Mouse (Mus musculus) mature B cell (primary cell): ENCODE results near the gene Gm42878.
"Not testable (repeated sequence)": the region's sequence is repeated elsewhere in the genome, so short reads cannot be mapped to it uniquely, and the experiment has no call there.

Experiments
- in situ Hi-C: fragments of 300-500 bp; cut with MboI; formaldehyde crosslinking; loops from 2 replicates; pipeline ENCODE4 v1.14.3; 2019

The Gm42878 gene

DNA sequence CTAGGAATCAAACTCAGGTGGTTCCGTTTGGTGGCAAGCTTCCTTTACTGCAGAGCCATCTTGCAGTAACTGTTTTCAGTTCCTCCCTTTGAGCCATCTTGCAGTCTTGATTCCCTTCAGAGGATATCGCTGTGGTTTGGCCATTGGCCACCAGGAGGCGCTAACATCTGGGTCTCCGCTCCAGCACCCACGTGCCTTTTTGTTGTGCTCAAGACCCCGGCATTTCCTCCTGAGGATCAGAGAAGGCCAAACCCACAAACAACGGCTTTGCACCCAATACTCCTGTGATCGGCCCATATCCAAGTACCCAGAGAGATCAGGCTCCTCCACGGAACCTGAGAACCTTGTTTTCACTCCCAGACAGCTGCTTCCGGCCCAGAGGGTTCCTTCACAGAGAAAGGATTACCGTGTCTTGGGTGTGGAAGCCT lies 19.2 kb upstream of the Gm42878 start:
- in situ Hi-C loops = loop anchor here (5.0 kb wide), 1 partner anchor 33 kb away; no protein-coding TSS in a partner anchor

DNA sequence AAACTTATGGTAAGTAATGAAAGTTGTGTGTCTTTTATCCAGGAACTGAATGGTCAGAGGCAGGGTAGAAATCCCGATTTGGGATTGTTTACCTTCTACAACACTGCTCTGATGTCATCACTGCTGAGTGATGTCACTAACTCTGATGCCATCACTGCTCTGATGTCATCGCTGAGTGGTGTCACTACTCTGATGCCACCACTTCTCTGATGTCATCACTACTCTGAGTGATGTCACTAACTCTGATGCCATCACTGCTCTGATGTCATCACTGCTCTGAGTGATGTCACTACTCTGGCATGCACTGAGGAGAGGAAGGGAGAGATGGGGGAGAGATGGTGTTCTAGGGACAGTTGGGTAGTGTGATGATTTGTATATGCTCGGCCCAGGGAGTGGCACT lies 17.2 kb upstream of the Gm42878 start:
- in situ Hi-C loops = loop anchor here (5.0 kb wide), 1 partner anchor 35 kb away; no protein-coding TSS in a partner anchor

- in situ Hi-C loops = no loop called here
Measured at GRCm38 (mm10) chr5:121549196-121549595, 3.9 kb upstream of the Gm42878 start.

DNA sequence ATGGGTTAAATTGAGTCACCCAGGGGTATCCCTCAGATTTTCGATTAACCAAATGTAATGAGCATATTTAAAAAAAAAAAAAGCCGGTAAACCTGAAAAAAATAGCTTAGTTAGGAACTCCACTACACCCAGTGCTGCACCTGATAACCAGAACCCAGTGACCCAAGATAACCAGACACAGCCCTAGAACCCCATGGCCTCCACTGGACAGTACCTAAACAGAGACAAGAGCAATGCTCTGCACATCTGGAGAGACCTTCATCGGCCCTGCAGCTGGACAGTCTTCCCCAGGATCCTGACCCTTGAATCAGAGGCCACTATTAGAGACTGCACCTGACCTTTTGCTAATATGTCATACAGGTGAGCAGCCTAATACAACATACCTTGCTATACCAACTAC lies 1.8 kb upstream of the Gm42878 start:
- in situ Hi-C loops = no loop called here

GRCm38 (mm10) chr5:121546530-121546895 lies 1.2 kb upstream of the Gm42878 start:
- in situ Hi-C loops = no loop called here

DNA sequence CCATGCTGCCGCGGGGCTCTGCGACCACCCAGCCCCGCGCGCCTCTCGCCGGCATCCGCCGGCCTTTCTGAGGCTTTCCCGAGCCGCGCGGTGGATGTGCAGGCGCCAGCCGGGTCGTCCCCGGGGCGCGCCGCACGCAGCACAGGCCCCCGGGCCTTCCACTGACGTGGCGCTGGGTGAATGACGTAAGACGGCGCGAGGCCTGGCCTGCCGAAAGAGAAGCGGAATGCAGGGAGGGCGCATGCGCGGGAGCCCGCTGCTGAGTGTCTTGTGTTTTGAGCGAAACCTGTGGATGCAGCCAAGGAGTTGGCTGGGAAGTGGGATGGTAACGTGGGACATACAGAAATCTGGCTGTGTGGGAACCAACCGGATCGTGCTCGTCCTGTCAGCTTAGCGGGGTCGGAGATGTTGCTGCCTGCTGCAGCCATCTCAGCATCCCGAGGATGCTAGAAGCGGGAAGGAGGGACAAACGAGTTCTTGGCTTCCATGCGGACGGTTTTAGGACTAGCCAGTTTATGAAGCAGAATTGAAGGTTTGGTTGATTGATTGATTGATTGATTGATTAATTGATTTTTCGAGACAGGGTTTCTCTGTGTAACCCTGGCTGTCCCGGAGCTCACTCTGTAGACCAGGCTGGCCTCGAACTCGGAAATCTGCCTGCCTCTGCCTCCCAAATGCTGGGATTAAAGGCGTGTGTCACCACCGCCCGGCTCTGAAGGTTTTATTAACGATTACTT lies 679 bp upstream of the Gm42878 start, which contains the start of gene Mapkapk5:
TSS of gene Mapkapk5 (minus strand) at position 113 of the 737 bp plus-strand sequence.
- in situ Hi-C loops = no loop called here

DNA sequence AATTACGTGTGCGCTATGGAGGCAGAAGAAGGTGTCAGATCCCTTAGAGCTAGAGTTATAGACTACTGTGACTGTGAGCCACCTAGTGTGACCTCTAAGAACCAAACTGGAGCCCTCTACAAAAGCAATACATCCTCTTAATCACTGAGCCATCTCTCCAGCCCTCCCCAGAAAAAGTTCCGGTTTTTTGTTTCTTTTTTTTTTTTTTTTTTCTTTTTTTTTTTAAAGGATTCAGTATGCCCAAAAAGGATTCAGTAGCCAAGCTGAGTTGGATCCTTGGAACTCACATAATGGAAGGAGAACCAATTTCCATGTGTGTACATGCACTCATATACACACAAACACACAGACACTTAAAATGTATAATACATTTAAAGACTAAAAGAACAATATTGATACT lies 1.9 kb downstream of the Gm42878 start:
- in situ Hi-C loops = no loop called here

DNA sequence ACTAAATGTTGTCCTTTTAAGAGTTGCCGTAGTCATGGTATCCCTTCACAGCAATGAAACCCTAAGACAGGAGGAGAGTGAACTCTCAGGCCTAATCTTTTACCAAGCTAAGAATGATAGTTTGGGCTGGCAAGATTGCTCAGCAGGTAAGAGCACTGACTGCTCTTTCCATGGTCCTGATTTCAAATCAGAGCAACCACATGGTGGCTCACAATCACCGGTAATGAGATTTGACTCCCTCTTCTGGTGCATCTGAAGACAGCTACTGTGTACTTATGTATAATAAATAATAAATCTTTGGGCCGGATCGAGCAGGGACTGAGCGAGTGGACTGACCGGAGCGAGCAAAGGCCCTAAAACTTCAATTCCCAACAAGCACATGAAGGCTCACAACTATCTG lies 4.0 kb downstream of the Gm42878 start:
- in situ Hi-C loops = no loop called here

DNA sequence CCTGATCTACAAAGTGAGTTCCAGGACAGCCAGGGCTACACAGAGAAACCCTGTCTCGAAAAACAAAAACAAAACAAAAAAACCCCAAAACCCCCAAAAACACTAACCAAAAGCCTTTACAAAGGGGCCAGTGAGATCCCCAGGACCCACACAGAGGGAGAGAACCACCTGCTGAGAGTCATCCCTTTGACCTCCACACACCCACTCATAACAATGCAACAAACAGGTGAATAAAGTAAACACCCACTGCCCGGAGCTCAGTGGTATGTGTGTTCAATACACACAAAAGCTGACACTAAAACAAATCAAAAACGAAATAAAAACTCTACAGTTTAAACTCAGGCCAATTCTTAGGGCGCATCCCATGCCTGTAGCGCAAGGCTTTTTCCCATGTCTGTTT lies 5.2 kb downstream of the Gm42878 start:
- in situ Hi-C loops = no loop called here

DNA sequence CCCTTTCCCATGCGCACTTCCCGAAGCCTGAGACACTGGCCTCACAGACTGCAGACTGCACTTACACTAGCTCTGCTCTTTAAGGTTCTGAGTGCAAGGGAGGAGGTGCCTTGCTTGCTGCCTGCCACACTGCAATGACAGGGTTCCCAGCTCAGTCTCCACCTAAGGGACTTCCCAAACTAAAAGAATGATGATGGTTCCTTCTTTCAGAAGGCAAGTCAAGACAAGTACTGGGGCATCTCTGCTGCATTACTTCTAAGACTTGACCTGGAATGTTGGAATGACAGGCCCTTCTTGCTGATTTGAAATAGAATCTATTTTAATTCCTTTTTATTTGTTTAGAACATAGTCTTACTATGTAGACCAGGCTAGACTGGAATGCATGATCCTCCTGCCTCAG lies 7.7 kb downstream of the Gm42878 start:
- in situ Hi-C loops = no loop called here

GRCm38 (mm10) chr5:121536921-121537555 lies 8.2 kb downstream of the Gm42878 start:
- in situ Hi-C loops = no loop called here

- in situ Hi-C loops = no loop called here
Measured at GRCm38 (mm10) chr5:121535116-121535515, 10.2 kb downstream of the Gm42878 start.

- in situ Hi-C loops = no loop called here
Measured at GRCm38 (mm10) chr5:121534521-121534920, 10.8 kb downstream of the Gm42878 start.

DNA sequence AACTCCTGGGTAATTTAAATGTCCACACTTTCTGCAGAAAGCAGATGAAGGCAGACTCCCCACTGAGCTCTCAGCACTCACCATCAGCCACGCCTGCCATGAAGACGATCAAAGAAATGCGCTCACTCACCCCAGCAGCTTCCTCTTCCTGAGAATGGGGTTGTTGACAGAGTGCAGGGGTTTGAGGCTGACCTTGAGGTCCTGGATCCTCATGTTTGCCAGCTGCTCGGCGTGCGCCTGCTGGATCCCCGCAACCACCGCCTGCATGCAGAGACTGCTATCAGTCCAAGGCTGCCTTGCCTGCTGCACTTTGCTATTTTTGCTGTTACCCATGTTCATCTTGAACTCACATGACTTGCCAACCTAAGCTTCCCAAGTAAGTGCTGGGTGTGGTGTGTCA lies 18.3 kb downstream of the Gm42878 start:
- in situ Hi-C loops = no loop called here

DNA sequence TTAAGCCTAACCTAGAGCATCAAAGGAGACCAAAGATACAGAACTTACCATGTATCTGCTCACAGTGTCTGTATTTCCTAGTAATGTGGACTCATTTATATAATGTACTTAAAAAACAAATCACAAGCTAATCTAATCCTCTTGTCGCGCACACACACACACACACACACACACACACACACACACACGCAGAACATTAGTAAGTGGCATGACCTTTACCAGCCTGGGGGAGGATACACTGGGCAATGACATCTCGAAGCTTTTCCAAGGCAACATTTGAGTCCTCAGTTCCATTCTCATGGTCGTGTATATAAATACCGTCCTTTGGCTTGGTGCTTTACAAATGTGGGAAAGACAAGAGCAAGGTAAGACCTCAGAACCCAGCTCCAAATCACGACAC lies 18.8 kb downstream of the Gm42878 start:
- in situ Hi-C loops = no loop called here

DNA sequence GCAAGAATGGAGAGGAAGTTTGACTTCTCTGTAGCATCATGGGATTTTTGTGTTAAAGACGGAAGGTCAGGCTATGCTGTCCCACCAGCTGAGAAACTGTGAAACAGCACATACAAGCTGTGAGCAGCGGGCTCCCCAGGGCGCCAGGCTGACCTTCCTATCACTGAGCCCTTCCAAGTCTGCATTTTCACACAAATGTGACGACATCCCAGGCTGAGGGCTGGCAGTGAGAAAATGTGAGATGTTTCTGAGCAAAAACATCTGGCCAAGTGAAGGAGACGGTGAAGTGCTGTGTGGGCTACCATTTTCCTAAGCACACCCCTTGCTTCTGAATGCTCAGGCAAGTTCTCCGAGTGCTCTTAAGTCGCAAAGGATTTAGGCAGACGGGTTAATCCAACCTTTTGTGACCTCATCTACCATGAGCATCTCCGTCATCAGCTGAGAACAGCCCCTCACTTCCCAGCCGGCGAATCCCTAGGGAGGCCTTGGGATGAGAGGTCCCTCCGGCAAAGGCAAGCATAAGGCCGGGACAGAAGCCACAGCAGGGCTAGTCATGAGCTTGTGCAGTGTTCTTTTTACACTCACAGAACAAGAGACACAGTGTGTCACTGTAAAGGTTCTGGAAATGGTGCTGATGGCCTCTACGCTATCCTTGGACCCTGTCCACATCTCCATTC lies 19.4 kb downstream of the Gm42878 start:
- in situ Hi-C loops = no loop called here

DNA sequence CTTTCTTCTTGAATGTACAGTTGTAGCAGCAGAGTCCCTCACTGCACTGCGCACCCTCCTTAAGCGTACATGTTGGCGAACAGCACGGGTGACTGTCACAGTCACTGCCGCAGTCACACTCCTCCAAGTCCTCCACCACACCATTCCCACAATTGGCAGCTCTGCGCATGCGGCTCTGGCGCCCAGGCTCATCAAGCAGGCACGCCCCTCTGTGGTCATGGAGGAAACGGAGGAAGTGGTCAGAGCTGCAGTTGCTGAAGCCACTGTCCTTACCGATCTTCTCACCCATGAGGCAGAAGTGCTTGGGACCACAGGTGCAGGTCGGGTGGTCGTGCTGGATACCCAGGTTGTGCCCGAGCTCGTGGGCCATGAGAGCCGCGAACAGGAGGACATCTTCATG lies 25.5 kb downstream of the Gm42878 start:
- in situ Hi-C loops = not testable (repeated sequence)

GRCm38 (mm10) chr5:121518983-121519382 lies 26.3 kb downstream of the Gm42878 start:
- in situ Hi-C loops = no loop called here

DNA sequence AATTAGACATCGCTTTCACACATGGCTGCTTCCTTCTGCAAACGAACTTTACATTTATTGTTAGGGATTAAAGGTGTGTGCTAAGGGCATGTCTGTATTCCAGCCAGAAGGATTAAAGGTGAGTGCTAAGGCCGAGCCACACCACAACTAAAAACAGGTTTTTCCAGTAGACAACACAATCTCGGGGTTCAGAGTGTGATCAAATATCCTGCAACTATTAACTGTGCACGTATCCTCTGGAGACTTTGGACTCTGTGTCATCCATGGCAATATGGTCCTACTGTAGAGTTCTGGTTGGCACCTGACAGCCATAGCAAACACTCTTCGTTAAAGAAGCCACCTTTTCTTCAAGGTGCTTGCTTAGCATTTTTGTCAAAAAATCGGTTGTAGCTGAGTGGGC lies 35.3 kb downstream of the Gm42878 start:
- in situ Hi-C loops = no loop called here

DNA sequence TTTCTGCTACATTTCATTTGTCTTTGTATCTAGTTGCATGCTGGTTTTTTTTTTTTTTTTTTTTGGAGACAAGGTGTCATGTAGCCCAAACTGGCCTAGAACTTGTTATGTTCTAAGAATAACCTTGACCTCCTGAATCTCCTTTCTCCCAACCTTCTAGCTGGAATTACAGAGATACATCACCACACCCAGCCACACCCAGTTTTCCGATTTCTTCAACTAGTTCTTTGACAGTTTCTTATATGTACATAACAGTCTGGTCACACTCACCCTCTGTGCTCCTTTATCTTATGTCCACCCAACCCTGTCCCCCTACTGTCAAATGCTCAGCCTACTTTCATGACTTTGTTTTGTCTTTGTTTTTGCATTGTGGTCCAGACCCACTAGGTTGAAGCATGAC lies 38.4 kb downstream of the Gm42878 start:
- in situ Hi-C loops = no loop called here

GRCm38 (mm10) chr5:121503231-121503630 lies 42.1 kb downstream of the Gm42878 start, which contains the start of gene Adam1b:
Adam1b (minus strand) TSS chr5:121503435.
- in situ Hi-C loops = no loop called here

- in situ Hi-C loops = not testable (repeated sequence)
Measured at GRCm38 (mm10) chr5:121501424-121501996, 43.8 kb downstream of the Gm42878 start.
